Mouse (Mus musculus): ENCODE results near the gene Lurap1. TPM values are rescaled to one million over a fixed set of nuclear protein-coding genes. Genes with fewer than 3 reads are reported as not detected.
A peak's percentile ranks its signal among the peaks of the same experiment; 100 is the strongest.

Lurap1 gene
- polyA plus RNA-seq (2014; fragmentation: Nextera tagmentation; extraction: Ambion mirVana) = 2.0 and 2.4 TPM in 2 replicates

DNA sequence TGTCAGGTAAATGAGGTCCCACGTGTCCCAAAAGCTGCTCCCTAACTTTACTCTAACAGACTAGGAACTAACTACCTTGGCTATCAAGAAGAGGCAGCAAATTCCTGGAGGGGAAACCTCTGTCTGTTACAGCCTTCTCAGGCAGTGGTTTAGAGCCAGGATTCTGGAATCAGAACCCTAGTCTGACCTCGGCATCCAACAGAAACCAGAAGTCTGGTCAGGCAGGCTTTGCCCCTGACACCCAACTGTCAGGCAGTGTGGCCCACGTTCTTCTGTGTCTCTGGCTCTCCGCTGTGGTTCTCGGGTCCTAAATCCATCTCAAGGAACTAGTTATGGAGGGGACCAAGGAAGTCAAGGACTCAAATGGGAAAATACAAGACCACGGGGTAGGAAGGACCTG, at the start of gene Lurap1:
TSS of gene Lurap1 (minus strand) at position 101 of the 400 bp plus-strand sequence.
- H3K27ac ChIP-seq (replicated peaks; ENCODE audit: low read depth, low read length) = peak within 1 kb of the TSS; percentile 81
- ATAC-seq (ENCODE audit: insufficient number of reproducible peaks, low FRiP score, low TSS enrichment, low read depth) (no peak), DNase-seq (ENCODE audit: low spot score) (no peak)
- peak within 1 kb of the TSS; percentile 95 for H3K9ac ChIP-seq (ENCODE audit: low read length)
- H3K27me3 ChIP-seq (ENCODE audit: control insufficient read depth, insufficient read depth, low read length) = no peaks in the 10 kb centered on the region
- H3K4me1 ChIP-seq (ENCODE audit: control insufficient read depth, insufficient read depth, low read length) = 0 out of 2 replicates have a peak, but pooled peaks cover 4% of the 10 kb centered on the region
- 77% methylated on average over 6 of the region's 6 CpGs for WGBS
- H3K9me3 ChIP-seq (ENCODE audit: control insufficient read depth, low read length) = no peaks in the 10 kb centered on the region
- peak within 1 kb of the TSS; percentile 46 for H3K4me2 ChIP-seq (ENCODE audit: low read depth, severe bottlenecking)
- peak within 1 kb of the TSS; percentile 70 for H3K4me3 ChIP-seq (ENCODE audit: low read depth, low read length)
- peaks cover 29% of the 10 kb centered on the region for H3K36me3 ChIP-seq (ENCODE audit: control insufficient read depth, insufficient read depth, low read length)

DNA sequence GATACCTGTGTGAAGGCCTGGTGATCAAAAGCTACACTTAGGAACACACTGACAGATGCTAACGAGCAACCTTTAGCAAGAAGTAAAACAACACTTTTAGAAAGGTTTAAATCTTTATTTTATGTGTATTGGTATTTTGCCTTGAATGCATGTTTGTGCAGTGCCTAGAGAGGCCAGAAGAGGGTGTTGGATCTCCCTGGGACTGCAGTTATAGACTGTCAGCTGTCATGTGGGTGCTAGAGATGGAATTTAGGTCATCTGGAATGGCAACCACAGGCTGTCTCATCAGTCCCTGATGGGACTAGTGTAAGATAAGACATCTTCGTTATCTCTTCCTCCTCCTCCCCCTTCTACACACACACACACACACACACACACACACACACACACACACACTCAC, 47.3 kb upstream of the Lurap1 start:
- H3K36me3 ChIP-seq (ENCODE audit: control insufficient read depth, insufficient read depth, low read length) = no peaks in the 10 kb centered on the region
- no peak overlapping the region for H3K4me3 ChIP-seq (ENCODE audit: low read depth, low read length)
- H3K9ac ChIP-seq (ENCODE audit: low read length) = no peak overlapping the region
- H3K4me2 ChIP-seq (ENCODE audit: low read depth, severe bottlenecking) = no peak overlapping the region
- 72% methylated on average over 2 of the region's 2 CpGs for WGBS
- no peaks in the 10 kb centered on the region for H3K27me3 ChIP-seq (ENCODE audit: control insufficient read depth, insufficient read depth, low read length)
- no peak for DNase-seq (ENCODE audit: low spot score)
- no peaks in the 10 kb centered on the region for H3K9me3 ChIP-seq (ENCODE audit: control insufficient read depth, low read length)
- no peaks in the 10 kb centered on the region for H3K4me1 ChIP-seq (ENCODE audit: control insufficient read depth, insufficient read depth, low read length)
- no peak for ATAC-seq (ENCODE audit: insufficient number of reproducible peaks, low FRiP score, low TSS enrichment, low read depth)
- H3K27ac ChIP-seq (replicated peaks; ENCODE audit: low read depth, low read length) = no peak overlapping the region

DNA sequence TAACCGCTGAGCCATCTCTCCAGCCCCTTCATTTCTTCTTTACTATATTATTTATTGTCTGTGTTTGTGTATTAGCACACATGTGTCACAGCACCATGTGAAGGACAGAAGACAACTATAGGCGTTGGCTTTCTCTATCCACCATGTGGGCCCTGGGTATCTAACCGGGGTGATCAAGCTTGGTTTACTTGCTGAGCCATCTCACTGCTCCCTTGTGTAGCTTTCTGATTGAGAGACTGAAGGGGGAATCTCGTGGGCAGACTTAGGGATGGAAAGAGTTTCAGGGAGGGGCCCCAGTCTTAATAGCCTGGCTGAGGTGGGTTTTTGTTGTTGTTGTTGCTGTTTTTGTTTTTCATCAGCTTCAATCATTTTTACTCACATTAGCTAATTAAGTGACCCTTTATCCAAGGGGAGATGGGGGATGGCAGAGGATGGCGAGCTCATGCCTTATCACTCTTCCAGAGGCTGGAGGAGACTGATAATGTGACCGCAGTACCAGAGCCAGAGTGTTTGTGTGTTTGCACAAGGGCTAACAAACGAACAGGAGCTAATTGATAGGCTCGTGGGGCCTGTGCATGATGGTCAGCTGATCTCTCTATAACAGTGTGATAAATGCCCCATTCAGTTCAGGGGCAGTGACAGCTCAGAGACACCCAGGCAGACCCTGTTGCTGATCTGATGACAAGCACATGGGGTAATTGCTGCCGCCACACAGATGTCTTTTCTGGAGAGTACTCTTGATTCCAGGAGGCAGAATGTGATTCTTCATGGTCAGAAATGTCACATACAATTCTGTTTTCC, 42.6 kb upstream of the Lurap1 start:
- H3K27me3 ChIP-seq (ENCODE audit: control insufficient read depth, insufficient read depth, low read length) = no peaks in the 10 kb centered on the region
- H3K4me3 ChIP-seq (ENCODE audit: low read depth, low read length) = no peak overlapping the region
- H3K4me1 ChIP-seq (ENCODE audit: control insufficient read depth, insufficient read depth, low read length) = no peaks in the 10 kb centered on the region
- no peaks in the 10 kb centered on the region for H3K36me3 ChIP-seq (ENCODE audit: control insufficient read depth, insufficient read depth, low read length)
- H3K9ac ChIP-seq (ENCODE audit: low read length) = no peak overlapping the region
- no peak overlapping the region for H3K27ac ChIP-seq (replicated peaks; ENCODE audit: low read depth, low read length)
- no peak for DNase-seq (ENCODE audit: low spot score)
- WGBS = 71% methylated on average over 9 of the region's 9 CpGs
- ATAC-seq (ENCODE audit: insufficient number of reproducible peaks, low FRiP score, low TSS enrichment, low read depth) = no peak
- H3K9me3 ChIP-seq (ENCODE audit: control insufficient read depth, low read length) = no peaks in the 10 kb centered on the region
- H3K4me2 ChIP-seq (ENCODE audit: low read depth, severe bottlenecking) = no peak overlapping the region

DNA sequence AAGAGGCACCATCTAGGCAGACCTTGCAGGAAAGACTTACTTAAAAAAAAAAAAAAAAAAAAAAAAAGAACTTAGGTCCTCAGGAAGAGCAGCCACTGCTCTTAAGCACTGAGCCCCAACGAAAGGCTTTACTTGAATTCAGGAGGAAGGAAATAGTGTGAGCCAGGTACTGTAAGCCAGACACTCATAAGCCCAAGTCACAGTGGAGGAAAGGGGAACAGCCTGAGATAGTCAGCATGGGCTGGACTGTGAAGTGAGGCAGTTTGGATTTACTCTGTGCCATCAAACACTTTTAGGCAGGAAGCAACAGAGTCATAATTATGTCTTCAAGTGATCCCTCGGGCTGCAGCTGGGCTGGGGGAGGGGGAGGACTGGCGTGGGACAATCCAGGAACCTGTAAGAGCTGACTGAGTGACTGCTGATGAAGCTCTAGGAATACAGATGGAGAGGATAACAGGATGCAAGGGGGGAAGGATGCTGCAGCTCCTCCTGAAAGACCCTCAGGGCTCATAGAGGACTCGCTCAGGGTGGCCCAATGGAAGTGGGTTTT, 41.2 kb upstream of the Lurap1 start:
- no peak for DNase-seq (ENCODE audit: low spot score)
- no peaks in the 10 kb centered on the region for H3K9me3 ChIP-seq (ENCODE audit: control insufficient read depth, low read length)
- 29% methylated on average over 4 of the region's 4 CpGs for WGBS

DNA sequence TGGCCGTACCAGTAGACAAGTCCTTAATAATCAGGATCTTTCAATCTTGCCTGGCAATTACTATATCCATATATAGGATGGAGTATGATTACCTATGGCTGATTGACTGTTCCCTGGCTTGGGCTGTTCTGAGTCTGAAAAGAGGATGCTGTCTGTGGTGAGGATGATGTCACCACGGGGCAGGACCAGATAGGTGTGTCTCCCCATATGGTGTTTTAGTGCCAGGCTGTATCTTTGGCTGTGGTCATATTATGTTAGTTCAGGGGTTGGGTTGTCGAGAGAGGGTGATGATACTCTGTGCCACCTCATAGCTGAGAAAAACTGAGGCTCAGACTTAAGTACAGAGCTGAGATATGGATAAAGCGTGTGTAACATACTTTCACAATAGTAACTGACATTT, 33.9 kb upstream of the Lurap1 start:
- 89% methylated on average over 4 of the region's 4 CpGs for WGBS
- H3K4me2 ChIP-seq (ENCODE audit: low read depth, severe bottlenecking) = no peak overlapping the region
- no peak overlapping the region for H3K9ac ChIP-seq (ENCODE audit: low read length)
- no peaks in the 10 kb centered on the region for H3K27me3 ChIP-seq (ENCODE audit: control insufficient read depth, insufficient read depth, low read length)
- H3K27ac ChIP-seq (replicated peaks; ENCODE audit: low read depth, low read length) = no peak overlapping the region
- H3K4me1 ChIP-seq (ENCODE audit: control insufficient read depth, insufficient read depth, low read length) = no peaks in the 10 kb centered on the region
- DNase-seq (ENCODE audit: low spot score) (no peak), ATAC-seq (ENCODE audit: insufficient number of reproducible peaks, low FRiP score, low TSS enrichment, low read depth) (no peak)
- H3K36me3 ChIP-seq (ENCODE audit: control insufficient read depth, insufficient read depth, low read length) = no peaks in the 10 kb centered on the region
- no peaks in the 10 kb centered on the region for H3K9me3 ChIP-seq (ENCODE audit: control insufficient read depth, low read length)
- H3K4me3 ChIP-seq (ENCODE audit: low read depth, low read length) = no peak overlapping the region

More for the DNA sequence above, 41.2 kb upstream of the Lurap1 start:
- H3K27me3 ChIP-seq (ENCODE audit: control insufficient read depth, insufficient read depth, low read length) = no peaks in the 10 kb centered on the region
- no peaks in the 10 kb centered on the region for H3K36me3 ChIP-seq (ENCODE audit: control insufficient read depth, insufficient read depth, low read length)
- H3K4me2 ChIP-seq (ENCODE audit: low read depth, severe bottlenecking) = no peak overlapping the region
- H3K9ac ChIP-seq (ENCODE audit: low read length) = no peak overlapping the region
- H3K4me1 ChIP-seq (ENCODE audit: control insufficient read depth, insufficient read depth, low read length) = no peaks in the 10 kb centered on the region
- ATAC-seq (ENCODE audit: insufficient number of reproducible peaks, low FRiP score, low TSS enrichment, low read depth) = no peak
- no peak overlapping the region for H3K27ac ChIP-seq (replicated peaks; ENCODE audit: low read depth, low read length)
- no peak overlapping the region for H3K4me3 ChIP-seq (ENCODE audit: low read depth, low read length)

DNA sequence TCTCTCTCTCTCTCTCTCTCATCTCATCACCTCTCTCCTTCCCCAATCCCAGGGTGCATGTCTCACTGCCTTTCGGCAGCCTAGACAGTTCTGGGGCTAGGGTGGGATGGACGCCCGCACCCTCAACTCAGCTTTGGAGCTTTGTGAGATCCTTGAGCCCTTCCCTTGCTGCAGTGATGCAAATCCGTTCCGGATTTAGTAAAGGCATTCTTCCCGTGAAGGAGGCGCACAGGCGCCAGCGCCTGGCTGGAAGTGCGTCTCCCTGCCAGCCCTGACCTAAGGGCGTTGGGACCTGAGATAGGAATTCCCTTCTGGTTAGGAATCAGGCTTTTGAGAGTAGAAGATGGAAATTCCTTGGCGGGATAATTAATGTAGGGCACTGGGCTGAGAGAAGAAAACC, 31.6 kb upstream of the Lurap1 start:
- 11% methylated on average over 12 of the region's 12 CpGs for WGBS
- H3K27ac ChIP-seq (replicated peaks; ENCODE audit: low read depth, low read length) = no peak overlapping the region
- peak; percentile 34 for DNase-seq (ENCODE audit: low spot score)
- no peaks in the 10 kb centered on the region for H3K9me3 ChIP-seq (ENCODE audit: control insufficient read depth, low read length)
- no peaks in the 10 kb centered on the region for H3K27me3 ChIP-seq (ENCODE audit: control insufficient read depth, insufficient read depth, low read length)
- no peaks in the 10 kb centered on the region for H3K36me3 ChIP-seq (ENCODE audit: control insufficient read depth, insufficient read depth, low read length)
- no peak overlapping the region for H3K4me3 ChIP-seq (ENCODE audit: low read depth, low read length)
- H3K4me1 ChIP-seq (ENCODE audit: control insufficient read depth, insufficient read depth, low read length) = no peaks in the 10 kb centered on the region
- H3K4me2 ChIP-seq (ENCODE audit: low read depth, severe bottlenecking) = peak overlapping the region; percentile 3; the same call in 1 of the 2 replicates
- no peak for ATAC-seq (ENCODE audit: insufficient number of reproducible peaks, low FRiP score, low TSS enrichment, low read depth)
- no peak overlapping the region for H3K9ac ChIP-seq (ENCODE audit: low read length)

DNA sequence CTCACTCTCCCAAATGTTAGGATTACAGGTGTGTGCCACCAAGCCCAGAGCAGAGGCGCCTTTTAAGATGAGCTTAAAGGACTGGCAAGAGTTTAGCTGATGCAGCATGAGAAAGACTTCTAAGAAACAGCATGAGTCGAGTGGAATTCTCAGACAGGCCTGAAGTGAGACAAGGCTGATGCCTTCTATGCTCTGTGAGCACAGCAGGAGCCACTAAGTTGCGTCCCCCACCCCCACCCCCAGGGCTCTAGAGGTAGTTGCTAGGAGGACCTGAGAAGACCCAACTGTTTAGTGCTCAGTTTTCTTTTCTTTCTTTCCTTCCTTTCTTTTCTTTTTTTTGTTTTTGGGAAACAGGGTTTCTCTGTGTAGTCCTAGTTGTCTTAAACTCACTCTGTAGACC, 30.9 kb upstream of the Lurap1 start:
- H3K27ac ChIP-seq (replicated peaks; ENCODE audit: low read depth, low read length) = no peak overlapping the region
- no peak for DNase-seq (ENCODE audit: low spot score)

DNA sequence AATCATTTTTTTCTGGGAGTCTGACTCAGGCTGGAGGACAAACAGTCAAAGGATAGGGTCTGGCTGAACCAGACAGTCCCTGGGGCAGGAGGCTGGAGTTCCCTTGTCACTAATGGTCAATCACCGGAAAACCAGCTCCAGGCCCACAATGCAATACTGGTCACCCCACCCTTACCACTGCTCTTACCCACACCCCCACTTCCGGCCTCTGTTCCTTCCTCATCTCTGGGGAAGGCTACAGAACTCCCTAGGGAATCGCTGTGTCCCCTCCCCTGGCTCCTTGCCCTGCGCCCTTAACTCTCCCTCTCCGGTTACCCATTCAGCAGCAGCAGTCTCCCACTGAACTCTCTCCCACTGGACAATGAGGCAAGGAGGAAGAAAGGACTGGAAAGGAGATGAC, 26.0 kb upstream of the Lurap1 start:
- no peaks in the 10 kb centered on the region for H3K9me3 ChIP-seq (ENCODE audit: control insufficient read depth, low read length)
- H3K27me3 ChIP-seq (ENCODE audit: control insufficient read depth, insufficient read depth, low read length) = no peaks in the 10 kb centered on the region
- H3K9ac ChIP-seq (ENCODE audit: low read length) = no peak overlapping the region
- H3K36me3 ChIP-seq (ENCODE audit: control insufficient read depth, insufficient read depth, low read length) = no peaks in the 10 kb centered on the region
- no peak overlapping the region for H3K4me2 ChIP-seq (ENCODE audit: low read depth, severe bottlenecking)
- WGBS = 39% methylated on average over 5 of the region's 5 CpGs
- H3K4me1 ChIP-seq (ENCODE audit: control insufficient read depth, insufficient read depth, low read length) = peaks cover 8% of the 10 kb centered on the region; the same call in 1 of the 2 replicates
- ATAC-seq (ENCODE audit: insufficient number of reproducible peaks, low FRiP score, low TSS enrichment, low read depth) (no peak), DNase-seq (ENCODE audit: low spot score) (no peak)
- no peak overlapping the region for H3K27ac ChIP-seq (replicated peaks; ENCODE audit: low read depth, low read length)
- no peak overlapping the region for H3K4me3 ChIP-seq (ENCODE audit: low read depth, low read length)

More for the DNA sequence above, 30.9 kb upstream of the Lurap1 start:
- H3K4me3 ChIP-seq (ENCODE audit: low read depth, low read length) = no peak overlapping the region
- H3K4me1 ChIP-seq (ENCODE audit: control insufficient read depth, insufficient read depth, low read length) = 0 out of 2 replicates have a peak, but pooled peaks cover 3% of the 10 kb centered on the region
- no peak overlapping the region for H3K9ac ChIP-seq (ENCODE audit: low read length)
- no peaks in the 10 kb centered on the region for H3K36me3 ChIP-seq (ENCODE audit: control insufficient read depth, insufficient read depth, low read length)
- no peak overlapping the region for H3K4me2 ChIP-seq (ENCODE audit: low read depth, severe bottlenecking)
- WGBS = 42% methylated on average over 3 of the region's 3 CpGs
- no peaks in the 10 kb centered on the region for H3K9me3 ChIP-seq (ENCODE audit: control insufficient read depth, low read length)
- ATAC-seq (ENCODE audit: insufficient number of reproducible peaks, low FRiP score, low TSS enrichment, low read depth) = no peak
- H3K27me3 ChIP-seq (ENCODE audit: control insufficient read depth, insufficient read depth, low read length) = no peaks in the 10 kb centered on the region

All from limb, embryonic 11.5 days (tissue).